Mouse (Mus musculus) small intestine, adult 2 months (tissue): Measurements from ENCODE around the gene Teddm1b. TPM values are rescaled to one million over a fixed set of nuclear protein-coding genes. Genes with fewer than 3 reads are reported as not detected.

Source experiments
- H3K27ac ChIP-seq: fragments of 200-500 bp; 2 replicates; pipeline ENCODE4 v1.5.1; 2012; ENCODE audit warnings: low read depth, low read length, control low read depth, inconsistent platforms; ENCODE audit not compliant: insufficient read depth
- H3K27me3 ChIP-seq: fragments of 200-500 bp; 2 replicates; pipeline ENCODE4 v1.6.1; 2012; ENCODE audit warnings: mild to moderate bottlenecking, moderate library complexity, low read length, inconsistent platforms; ENCODE audit not compliant: control insufficient read depth, insufficient read depth
- H3K36me3 ChIP-seq: fragments of 200-500 bp; 2 replicates; pipeline ENCODE4 v1.6.1; 2012; ENCODE audit warnings: mild to moderate bottlenecking, low read length, control low read depth, inconsistent platforms; ENCODE audit not compliant: control insufficient read depth, insufficient read depth
- H3K4me1 ChIP-seq: fragments of 200-500 bp; 2 replicates; pipeline ENCODE4 v1.6.1; 2012; ENCODE audit warnings: low read length, inconsistent platforms, mixed read lengths; ENCODE audit not compliant: control insufficient read depth, insufficient read depth, insufficient read length
- H3K4me3 ChIP-seq: fragments of 200-500 bp; 2 replicates; pipeline ENCODE4 v1.5.1; 2012; ENCODE audit warnings: low read depth, mild to moderate bottlenecking, control low read depth, inconsistent platforms, low read length, moderate library complexity
- CTCF ChIP-seq: fragments of 200-500 bp; IDR thresholded peaks from 2 replicates; pipeline ENCODE4 v1.5.1; 2012; ENCODE audit warnings: low read depth, mild to moderate bottlenecking, control low read depth, inconsistent platforms, low read length, moderate library complexity, mixed read lengths; ENCODE audit not compliant: insufficient replicate concordance, insufficient read length; ENCODE audit errors: extremely low read depth
- POLR2A ChIP-seq: fragments of 200-500 bp; IDR thresholded peaks from 2 replicates; pipeline ENCODE4 v1.6.1; 2012; ENCODE audit warnings: low read depth, mild to moderate bottlenecking, control low read depth, inconsistent platforms, low read length, moderate library complexity
- WGBS: fragments of 180-500 bp; shearing (Covaris S2); methylation state at CpG from one replicate; pipeline ENCODE4 v1.1.7; 2018; 5-methylcytosine and 5-hydroxymethylcytosine counted together
- polyA plus RNA-seq: library from polyadenylated mRNA; depleted of rRNA; stranded (reverse); fragments of >200 nt; gene quantifications from 2 replicates; pipeline ENCODE4 v1.2.3, GENCODE M21; 2012

Teddm1b gene
- polyA plus RNA-seq, 1 experiment: not detected

DNA sequence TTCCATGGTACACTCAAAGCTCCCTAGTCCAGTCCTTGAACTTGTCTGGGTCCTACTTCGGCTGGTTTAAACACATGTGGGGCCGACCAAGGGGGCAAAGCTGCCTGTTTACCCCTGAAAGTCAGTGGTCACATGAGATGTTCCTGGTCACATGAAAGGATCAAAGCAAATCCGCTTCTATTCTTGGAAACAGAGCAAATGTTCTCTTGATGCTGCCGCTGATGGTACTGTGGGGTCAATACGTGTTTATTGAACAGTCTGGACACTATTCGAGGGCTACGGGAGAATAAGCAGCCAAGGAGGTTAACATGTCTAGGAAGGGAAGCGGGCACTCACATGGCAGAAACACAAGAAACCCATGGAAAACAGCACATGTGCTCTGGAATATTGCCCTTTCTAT lies 23.1 kb downstream of the Teddm1b start:
- TF ChIP-seq POLR2A (no peak), CTCF (no peak)
- H3K36me3 ChIP-seq: no peaks in the 10 kb centered on the region
- H3K4me3 ChIP-seq: no peak overlapping the region
- H3K4me1 ChIP-seq: no peaks in the 10 kb centered on the region; the same call in none of the 2 replicates
- H3K27ac ChIP-seq: no peak overlapping the region
- 91% methylated on average over 8 of the region's 8 CpGs for WGBS
- no peaks in the 10 kb centered on the region for H3K27me3 ChIP-seq

DNA sequence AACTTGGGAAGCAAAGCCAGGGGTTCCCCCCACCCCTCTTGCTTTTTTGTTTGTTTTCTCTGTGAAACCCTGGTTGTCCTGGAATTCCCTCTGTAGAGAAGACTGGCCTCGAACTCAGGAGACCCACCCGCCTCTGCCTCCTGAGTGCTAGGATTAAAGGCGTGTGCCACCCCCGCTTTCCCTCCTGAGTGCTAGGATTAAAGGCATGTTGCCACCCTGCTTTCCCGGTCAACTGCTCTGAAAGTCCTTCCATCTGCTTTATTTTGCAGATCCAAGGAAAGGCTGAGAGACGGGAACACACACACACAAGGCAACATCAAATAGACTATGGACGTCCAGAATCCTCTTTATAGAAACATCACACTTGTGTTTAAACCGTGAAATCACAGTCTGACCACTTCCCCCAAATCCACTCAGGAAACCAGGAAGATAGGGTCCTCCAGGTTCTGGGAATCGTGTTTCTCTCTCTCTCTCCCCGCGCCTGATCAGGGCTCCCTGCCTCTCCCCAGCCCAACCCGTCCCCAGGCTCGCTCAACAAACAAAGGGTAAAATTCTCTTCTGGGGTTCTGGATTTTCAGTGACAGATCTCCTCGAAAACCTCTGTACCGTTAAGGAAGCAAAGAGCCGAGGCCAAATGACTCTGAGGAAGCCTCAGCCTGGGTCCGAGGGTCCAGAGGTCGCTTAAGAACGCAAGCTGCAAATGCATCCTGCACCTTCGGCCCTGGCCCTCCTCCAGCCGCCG lies 25.0 kb downstream of the Teddm1b start:
- Histone ChIP-seq H3K27ac (peak overlapping the region; percentile 25; the same call in 1 of the 2 replicates), H3K36me3 (peaks cover 11% of the 10 kb centered on the region), H3K4me1 (no peaks in the 10 kb centered on the region; the same call in none of the 2 replicates), H3K4me3 (peak overlapping the region; percentile 96), H3K27me3 (no peaks in the 10 kb centered on the region)
- 18% methylated on average over 22 of the region's 22 CpGs for WGBS
- TF ChIP-seq POLR2A (no peak), CTCF (no peak)

DNA sequence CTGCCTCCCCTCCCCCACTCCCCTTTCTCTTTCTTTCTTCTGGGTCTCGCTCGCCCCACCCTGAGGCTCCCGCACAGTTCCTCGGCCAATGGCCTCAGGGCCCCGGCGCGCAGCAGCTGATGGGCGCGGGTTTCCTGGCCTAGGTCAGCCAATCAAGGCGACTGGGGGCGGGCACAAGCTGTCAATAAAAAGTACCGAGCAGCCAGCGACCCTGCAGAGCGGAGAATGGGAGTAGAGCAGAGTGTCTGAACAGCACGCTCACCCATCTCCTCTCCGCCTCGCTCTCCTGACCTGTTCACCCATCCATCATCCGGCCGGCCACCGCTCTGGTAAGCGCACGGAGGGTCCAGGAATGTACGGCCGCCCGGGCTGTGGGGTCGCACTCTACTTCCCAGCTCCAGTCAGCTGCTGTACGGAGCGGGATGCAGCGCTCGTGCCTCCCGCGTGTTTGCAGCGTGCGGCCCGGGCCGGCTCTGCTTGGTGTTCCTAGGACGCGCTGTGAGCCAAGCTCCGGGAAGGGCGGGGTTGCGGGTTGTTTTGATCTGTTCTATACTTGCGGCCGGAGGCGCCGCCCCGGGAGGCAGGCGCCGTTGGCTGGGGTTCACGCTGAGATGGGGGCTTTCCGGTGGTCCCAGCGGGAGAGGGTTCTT lies 25.7 kb downstream of the Teddm1b start, which contains the start of the genes Glul and Teddm2:
Gene Glul, plus strand, starts transcription at position 214 of the 650 bp plus-strand sequence.
Gene Teddm2, minus strand, starts transcription at position 498 of the 650 bp plus-strand sequence.
- Histone ChIP-seq H3K4me1 (no peaks in the 10 kb centered on the region; the same call in none of the 2 replicates), H3K4me3 (peak within 1 kb of the TSS; percentile 96), H3K27me3 (no peaks in the 10 kb centered on the region), H3K36me3 (peaks cover 13% of the 10 kb centered on the region), H3K27ac (peak within 1 kb of the TSS; percentile 90)
- under 1% methylated on average over 51 of the region's 51 CpGs for WGBS
- no peak for TF ChIP-seq CTCF
- TF ChIP-seq POLR2A: peak; percentile 98

DNA sequence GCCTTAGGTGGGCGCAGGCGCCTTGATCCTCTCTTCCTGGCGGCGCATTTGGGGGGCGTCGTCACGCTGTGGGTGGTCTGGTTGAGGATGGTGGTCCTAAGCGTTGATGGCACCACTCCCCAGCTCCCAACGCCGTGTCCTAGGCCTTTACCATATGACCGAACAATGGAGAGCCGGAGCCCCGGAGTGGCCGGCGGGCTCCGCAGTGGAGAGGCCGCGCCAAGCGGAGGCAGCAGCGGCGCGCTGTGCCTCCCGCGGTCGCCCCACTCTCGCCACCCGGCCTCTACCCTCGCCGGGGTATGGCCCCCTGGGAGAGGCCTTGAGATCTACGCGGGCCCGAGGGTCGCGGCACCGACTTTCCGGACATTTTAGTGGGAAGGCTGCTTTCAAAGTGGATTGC lies 26.2 kb downstream of the Teddm1b start:
- H3K36me3 ChIP-seq: peaks cover 18% of the 10 kb centered on the region
- H3K4me1 ChIP-seq: no peaks in the 10 kb centered on the region; the same call in none of the 2 replicates
- peak overlapping the region; percentile 96 for H3K4me3 ChIP-seq
- H3K27ac ChIP-seq: peak overlapping the region; percentile 90
- TF ChIP-seq POLR2A (no peak), CTCF (no peak)
- no peaks in the 10 kb centered on the region for H3K27me3 ChIP-seq
- WGBS: under 1% methylated on average over 36 of the region's 36 CpGs

DNA sequence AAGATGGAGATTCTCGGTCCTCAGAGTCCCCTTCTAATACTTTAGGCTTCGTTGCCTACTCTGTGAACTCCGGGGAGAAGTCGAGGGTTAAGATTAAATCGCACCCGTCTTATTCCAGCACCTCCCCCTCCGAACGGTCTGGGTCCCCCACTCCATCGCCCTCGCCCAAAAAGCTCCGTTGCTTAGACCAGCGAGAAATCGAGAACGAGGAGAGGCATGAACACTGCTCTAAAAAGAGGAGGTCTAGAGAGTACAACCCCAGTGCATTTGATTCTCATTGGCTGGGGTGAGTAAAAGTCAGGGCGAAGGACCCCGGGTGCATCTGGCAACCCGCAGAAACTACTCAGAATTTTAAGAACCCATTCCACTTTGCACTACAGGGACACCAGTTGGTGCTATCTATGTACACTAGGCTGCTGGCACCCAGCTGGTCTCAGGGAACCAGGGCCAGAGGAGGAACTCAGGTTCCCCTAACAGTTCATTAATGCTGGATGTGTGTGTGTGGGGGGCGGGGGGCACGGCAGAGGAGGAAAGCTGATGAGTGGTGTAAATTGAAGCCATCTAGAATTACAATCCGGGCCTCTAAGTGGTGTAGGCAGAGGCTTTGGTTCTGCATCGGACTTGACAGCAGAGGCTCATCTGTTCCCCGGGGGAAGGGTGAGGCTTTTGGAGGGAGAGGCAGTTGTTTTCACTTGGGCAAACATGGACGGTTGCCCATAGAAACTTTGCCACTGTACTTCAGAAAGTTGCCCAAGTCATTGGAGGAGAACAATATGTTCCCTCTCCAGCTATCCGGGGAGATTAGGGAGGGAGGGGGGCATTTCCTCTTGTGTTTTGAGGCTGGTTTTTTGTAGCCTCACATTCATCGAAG lies 26.9 kb downstream of the Teddm1b start:
- no peaks in the 10 kb centered on the region for H3K27me3 ChIP-seq
- H3K27ac ChIP-seq: peak overlapping the region; percentile 90
- H3K36me3 ChIP-seq: peaks cover 20% of the 10 kb centered on the region
- H3K4me3 ChIP-seq: peak overlapping the region; percentile 96
- no peaks in the 10 kb centered on the region; the same call in none of the 2 replicates for H3K4me1 ChIP-seq
- 2% methylated on average over 25 of the region's 25 CpGs for WGBS
- TF ChIP-seq CTCF (no peak), POLR2A (no peak)

DNA sequence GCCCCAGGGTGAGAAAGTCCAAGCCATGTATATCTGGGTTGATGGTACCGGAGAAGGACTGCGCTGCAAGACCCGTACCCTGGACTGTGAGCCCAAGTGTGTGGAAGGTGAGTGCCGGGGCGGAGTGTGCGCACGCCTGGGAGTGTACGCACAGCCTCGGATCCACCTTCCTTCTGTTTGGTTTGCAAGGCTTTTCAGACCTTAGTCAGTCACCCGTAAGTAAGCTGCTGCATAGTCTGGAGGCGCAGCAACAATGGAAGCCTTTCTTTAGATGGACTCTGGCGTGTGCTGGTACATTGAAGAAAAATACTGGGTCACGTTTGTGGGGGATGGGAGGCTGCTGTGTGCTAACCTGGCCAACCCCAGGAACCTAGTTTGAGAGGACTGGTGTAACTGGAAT lies 28.9 kb downstream of the Teddm1b start:
- Histone ChIP-seq H3K4me1 (no peaks in the 10 kb centered on the region; the same call in none of the 2 replicates), H3K27me3 (no peaks in the 10 kb centered on the region), H3K27ac (no peak overlapping the region), H3K36me3 (peaks cover 35% of the 10 kb centered on the region), H3K4me3 (no peak overlapping the region)
- 90% methylated on average over 13 of the region's 13 CpGs for WGBS
- no peak for TF ChIP-seq CTCF
- TF ChIP-seq POLR2A: no peak
